Mouse (Mus musculus): ENCODE measurements around the gene Inka1.
A peak's percentile ranks its signal among the peaks of the same experiment; 100 is the strongest.

DNA sequence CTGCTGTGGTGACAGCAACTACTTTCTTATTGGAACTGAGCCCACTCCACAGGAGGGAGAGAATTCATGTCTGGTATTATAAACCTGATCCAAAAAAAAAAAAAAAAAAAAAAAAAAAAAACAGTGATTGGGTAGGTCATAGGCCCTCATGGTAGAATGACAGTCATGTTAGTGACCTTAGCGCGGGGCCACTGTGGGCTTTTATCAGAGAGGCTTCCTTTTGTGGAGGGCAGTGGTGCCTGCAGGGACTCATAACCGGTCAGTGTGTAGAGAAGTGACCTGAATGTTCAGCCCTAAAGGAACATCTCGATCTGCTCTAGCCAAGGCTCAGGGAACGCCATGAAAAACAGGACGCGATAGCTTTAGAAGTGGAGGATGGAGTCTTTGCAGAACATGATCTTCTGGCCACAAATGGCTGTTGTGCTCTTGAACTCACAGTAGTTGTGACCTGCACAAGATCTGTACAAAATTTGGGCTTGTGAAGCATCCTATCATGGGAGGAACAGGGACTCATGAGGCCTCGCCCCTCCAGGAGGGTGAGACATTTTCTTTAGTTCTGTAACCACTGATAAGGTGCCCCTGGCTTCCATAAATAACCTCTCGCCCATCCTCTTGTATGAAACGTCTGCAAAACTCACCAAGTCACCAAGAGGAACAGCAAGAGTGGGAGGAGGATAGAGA is 11.0 kb downstream of the Inka1 start:
- TF ChIP-seq EP300 (IDR thresholded peaks at IDR 0.05; ENCODE audit: low read length) (no peak), SMC3 (IDR thresholded peaks at IDR 0.05; ENCODE audit: low read depth, low read length) (no peak), HCFC1 (IDR thresholded peaks at IDR 0.05; ENCODE audit: low read depth, low read length) (no peak), UBTF (IDR thresholded peaks at IDR 0.05; ENCODE audit: low read depth, low read length) (no peak), POLR2AphosphoS2 (IDR thresholded peaks at IDR 0.05; ENCODE audit: low read depth, low read length) (no peak), CTCF (conservative IDR thresholded peaks at IDR 0.05 in 1 of 2, IDR thresholded peaks at IDR 0.05 in 1 of 2; ENCODE audit: low read depth in 2 of 2, low read length in 2 of 2) (no peak), ZNF384 (IDR thresholded peaks at IDR 0.05; ENCODE audit: low read depth, low read length) (peak; percentile 67), TBP (conservative IDR thresholded peaks at IDR 0.05; ENCODE audit: low read depth, low read length) (no peak), SIN3A (IDR thresholded peaks at IDR 0.05; ENCODE audit: low read length) (no peak), TCF12 (IDR thresholded peaks at IDR 0.05; ENCODE audit: low read depth, low read length) (no peak), POLR2A (IDR thresholded peaks at IDR 0.05; ENCODE audit: low read depth, low read length) (no peak), USF2 (conservative IDR thresholded peaks at IDR 0.05; ENCODE audit: low read depth, low read length) (no peak), RCOR1 (conservative IDR thresholded peaks at IDR 0.05; ENCODE audit: low read depth, low read length) (no peak)

All from CH12.LX (cell line).